Mouse (Mus musculus) adrenal gland, postnatal 25 days (tissue): ENCODE measurements around the gene Chrm1. TPM values are rescaled to one million over a fixed set of nuclear protein-coding genes. Genes with fewer than 3 reads are reported as not detected.
A peak's percentile ranks its signal among the peaks of the same experiment; 100 is the strongest.

Experiments
- DNase-seq: peaks from one replicate; pipeline ENCODE4 v3.0.0; 2021; ENCODE audit warnings: mixed read lengths
- long read RNA-seq: library from polyadenylated mRNA; stranded (forward); transcript quantifications from one replicate; pipeline ENCODE4 v2.0.0, GENCODE M21; 2021
- total RNA-seq: library from RNA; stranded (reverse); gene quantifications from 2 replicates; pipeline ENCODE4 v1.2.3, GENCODE M21; 2021

Chrm1 gene
- 1.6 and 2.4 TPM in 2 replicates for total RNA-seq
- long read RNA-seq: 0 reads

DNA sequence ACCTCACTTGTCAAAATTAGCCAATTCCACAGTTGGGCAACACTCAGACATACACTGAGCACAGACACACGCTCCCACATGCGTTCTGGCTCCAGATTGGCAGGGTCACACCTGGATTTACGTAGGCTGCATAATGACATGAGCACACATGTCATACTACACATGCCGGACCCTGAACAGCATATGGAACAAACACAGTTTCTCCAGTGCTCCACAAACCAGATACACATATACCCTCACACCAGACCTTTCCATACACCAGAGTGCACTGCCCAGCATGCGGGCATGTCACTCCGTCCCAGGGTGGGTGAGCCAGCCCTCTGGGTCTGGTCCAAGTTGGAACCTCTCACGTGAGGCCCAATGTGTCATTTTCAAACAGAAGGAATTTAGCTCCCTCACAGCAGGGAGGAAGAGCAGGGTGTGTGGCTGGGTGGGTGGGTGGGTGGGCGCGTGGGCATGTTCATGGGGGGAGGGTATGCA is at the start of gene Chrm1:
Chrm1 (plus strand) TSS at position 430 of the 480 bp plus-strand sequence.
- DNase-seq: no peak

GRCm38 (mm10) chr19:8614343-8614742 is 49.2 kb upstream of the Chrm1 start:
- DNase-seq: no peak

- no peak for DNase-seq
Observed at GRCm38 (mm10) chr19:8616314-8616713, 47.3 kb upstream of the Chrm1 start.

DNA sequence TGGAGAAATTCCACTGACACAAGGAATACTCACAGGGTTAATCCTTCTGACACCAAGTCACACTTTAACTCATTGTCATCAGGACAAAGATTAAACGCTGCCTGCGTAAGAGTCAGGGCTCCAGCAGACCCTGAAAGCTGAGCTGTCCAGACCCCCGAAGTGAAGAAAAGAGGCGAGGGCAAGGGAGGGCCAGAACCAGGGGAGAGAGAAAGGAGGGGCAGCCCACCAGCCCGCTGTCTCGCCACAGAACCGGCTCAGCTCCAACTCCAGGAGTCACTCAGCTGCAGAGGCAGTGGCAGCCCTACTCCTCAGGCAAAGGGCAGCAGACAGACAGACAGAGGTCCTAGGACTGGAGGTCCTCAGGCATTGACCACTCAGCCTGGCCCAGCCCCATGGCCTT is 45.7 kb upstream of the Chrm1 start, which contains the start of gene Slc22a6:
Slc22a6 (plus strand) TSS at position 136 of the 400 bp plus-strand sequence.
- no peak for DNase-seq

DNA sequence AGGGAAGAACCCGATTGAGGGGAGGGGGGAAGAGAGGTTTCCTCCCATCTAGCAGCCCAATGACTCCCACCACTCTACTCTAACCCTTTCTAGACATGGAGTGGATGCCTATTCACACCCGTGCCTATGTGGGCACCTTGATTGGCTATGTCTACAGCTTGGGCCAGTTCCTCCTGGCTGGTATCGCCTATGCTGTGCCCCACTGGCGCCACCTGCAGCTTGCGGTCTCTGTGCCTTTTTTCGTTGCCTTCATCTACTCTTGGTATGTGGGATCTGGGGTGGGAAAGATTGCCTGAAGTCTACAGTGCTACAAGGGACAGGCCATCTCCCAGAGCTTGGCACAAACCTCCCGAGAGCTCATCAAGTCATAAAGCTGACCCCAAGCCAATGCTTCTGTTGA is 42.5 kb upstream of the Chrm1 start:
- no peak for DNase-seq

DNA sequence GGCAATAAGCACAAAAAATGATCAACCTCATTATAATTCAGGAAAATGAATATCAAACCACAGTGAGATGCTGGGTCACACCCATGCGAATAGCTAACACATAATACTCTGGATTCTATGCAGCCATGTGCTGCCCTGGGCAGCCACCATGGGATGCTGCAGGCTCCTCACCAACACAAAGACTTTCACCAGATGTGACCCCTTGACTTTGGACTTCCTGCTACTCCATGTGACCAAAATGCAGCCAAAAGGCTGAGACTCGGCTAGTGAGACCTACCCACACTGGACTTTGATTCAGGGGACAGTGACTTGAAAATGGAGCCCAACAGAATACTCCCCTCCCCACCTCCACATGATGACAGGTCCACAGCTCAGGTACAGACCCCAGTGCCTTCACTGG is 33.3 kb upstream of the Chrm1 start:
- no peak for DNase-seq

GRCm38 (mm10) chr19:8630826-8631225 is 32.8 kb upstream of the Chrm1 start:
- DNase-seq: no peak

DNA sequence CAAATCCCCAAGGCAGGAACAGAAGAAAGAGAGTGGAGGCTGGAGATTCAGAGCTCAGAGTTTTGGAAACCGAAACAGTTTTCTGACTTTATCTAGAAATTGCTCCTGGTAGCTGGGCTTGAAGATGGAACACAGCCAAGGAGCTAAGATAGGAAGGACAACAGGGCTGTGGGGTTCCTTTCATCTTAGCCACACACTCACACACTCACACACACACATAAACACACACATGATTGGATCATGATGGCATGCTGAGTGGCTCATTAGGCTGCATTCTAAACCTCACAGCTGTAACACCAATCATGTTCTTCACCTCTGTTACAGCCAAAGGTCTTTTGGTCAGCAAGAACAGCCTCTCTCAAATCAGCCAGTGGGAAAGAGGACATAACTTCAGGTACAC is 31.6 kb upstream of the Chrm1 start:
- no peak for DNase-seq

- no peak for DNase-seq
Observed at GRCm38 (mm10) chr19:8642086-8642485, 21.5 kb upstream of the Chrm1 start.

- no peak for DNase-seq
Observed at GRCm38 (mm10) chr19:8646393-8646792, 17.2 kb upstream of the Chrm1 start.

- DNase-seq: no peak
Observed at GRCm38 (mm10) chr19:8655833-8656232, 7.8 kb upstream of the Chrm1 start.

GRCm38 (mm10) chr19:8656341-8656740 is 7.2 kb upstream of the Chrm1 start:
- no peak for DNase-seq

GRCm38 (mm10) chr19:8661821-8662307 is 1.7 kb upstream of the Chrm1 start:
- no peak for DNase-seq

DNA sequence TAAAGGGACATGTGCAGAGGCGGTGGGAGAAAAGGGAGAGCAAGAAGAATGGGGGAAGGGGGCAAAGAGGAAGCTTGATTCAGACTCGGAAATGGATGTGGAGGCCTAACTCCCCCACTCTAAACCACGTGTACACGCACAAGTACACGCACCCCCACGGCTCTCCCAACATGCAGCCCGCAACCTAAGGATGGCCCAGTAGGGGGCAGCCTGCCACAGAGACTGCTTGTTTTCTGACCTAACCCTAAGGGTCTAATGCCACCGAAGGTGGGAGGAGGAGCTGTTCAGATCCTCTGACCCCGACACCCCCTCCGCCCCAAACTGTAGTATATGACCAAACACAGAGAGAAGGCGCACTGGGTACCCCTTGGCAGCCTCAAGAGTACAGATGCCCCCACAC is 1.3 kb upstream of the Chrm1 start:
- DNase-seq: peak; percentile 56

DNA sequence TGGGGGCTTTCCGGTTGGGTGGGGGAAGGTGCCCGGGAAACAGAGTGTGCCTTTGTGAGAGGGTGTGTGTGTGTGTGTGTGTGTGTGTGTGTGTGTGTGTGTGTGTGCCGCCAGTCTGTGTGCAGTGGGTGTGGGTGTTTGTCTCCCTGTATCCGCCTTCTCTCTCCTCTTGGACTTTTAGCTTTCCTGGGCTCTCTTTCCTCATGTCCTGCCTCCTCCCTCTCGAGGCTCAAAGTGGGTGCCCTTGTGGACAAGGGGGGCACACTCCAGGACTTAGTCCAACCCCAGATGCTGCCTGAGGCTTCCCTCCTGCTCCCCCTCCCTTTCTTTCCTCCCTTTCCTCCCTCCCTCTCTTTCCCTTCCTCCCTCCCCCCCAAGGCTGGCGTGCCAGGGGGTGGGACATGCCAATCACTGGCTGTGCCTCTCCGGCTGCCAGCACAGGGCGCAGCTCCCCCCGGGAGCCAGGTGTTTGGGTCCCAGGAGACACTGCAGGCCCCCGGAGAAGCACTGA is 377 bp downstream of the Chrm1 start:
- no peak for DNase-seq

DNA sequence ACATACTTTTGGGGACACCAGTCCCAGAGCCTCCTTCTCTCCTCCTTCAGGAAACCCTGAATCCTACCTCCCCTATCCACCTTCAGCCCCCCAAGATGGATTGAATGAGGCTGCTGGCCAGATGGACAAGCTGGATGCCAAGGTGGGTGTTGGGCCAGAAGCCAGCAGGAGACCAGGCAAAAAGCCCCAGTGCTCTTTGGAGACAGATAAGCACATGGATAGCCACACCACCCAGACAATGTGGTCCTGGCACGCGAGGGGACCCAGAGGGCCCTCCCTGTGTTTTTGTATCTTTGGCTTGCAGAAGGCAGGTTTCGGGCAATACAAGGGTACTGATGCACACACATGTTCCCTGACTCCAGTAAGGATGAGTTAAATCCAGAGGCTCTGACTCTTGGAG is 1.3 kb downstream of the Chrm1 start:
- no peak for DNase-seq

DNA sequence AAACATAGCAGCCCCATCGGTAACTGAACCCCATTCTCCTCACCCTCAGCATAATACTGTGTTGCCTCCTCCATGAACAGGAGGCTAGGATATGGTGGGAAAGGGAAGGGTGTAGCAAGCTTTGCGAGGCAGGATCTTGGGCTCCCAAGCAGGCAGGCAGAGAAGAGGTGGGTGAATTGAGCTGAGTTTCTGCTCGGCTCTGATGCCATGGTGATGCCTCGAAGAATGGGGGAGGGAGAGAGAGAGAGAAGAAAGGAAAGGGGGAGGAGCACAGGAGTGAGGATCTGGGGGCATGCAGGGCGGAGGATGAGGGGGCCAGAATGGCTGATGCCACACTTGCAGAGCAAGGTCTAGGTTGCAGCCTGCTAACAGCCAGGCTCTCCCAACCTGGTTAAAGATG is 2.2 kb downstream of the Chrm1 start:
- no peak for DNase-seq

- DNase-seq: no peak
Observed at GRCm38 (mm10) chr19:8672859-8673258, 9.3 kb downstream of the Chrm1 start.

DNA sequence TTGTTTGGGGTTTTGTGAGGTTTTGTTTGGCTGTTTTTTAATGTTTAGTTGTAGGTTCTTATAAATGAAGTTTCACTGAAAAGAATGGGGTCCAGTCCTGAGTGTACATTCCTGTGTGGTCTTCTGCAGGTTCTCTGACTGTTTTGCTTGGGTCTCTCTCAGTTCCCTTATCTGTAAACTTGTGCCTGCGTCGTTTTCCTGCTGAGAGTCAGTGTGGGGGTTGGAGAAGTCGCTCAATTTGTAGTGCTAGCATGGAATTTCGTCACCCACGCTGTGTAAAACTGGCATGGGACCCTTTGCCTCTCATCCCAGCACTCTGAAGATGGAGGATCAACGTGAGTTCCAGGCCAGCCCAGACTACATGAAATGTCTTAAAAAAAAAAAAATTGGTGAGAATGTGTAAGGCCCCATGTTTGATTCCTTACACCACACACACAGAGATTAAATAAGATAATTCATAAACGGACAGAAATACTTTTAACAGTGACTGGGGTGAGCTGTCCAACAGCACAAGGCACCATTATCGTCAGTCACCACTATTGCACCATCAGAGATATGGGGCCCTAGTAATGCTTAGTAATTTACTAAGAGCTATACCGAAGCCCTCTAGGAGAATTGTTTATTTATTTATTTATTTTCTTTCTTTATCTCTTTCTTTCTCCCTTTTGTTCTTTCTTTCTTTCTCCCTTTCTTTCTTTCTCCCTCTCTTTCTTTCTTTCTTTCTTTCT is 9.9 kb downstream of the Chrm1 start:
- no peak for DNase-seq

GRCm38 (mm10) chr19:8679031-8679779 is 15.6 kb downstream of the Chrm1 start:
- no peak for DNase-seq

DNA sequence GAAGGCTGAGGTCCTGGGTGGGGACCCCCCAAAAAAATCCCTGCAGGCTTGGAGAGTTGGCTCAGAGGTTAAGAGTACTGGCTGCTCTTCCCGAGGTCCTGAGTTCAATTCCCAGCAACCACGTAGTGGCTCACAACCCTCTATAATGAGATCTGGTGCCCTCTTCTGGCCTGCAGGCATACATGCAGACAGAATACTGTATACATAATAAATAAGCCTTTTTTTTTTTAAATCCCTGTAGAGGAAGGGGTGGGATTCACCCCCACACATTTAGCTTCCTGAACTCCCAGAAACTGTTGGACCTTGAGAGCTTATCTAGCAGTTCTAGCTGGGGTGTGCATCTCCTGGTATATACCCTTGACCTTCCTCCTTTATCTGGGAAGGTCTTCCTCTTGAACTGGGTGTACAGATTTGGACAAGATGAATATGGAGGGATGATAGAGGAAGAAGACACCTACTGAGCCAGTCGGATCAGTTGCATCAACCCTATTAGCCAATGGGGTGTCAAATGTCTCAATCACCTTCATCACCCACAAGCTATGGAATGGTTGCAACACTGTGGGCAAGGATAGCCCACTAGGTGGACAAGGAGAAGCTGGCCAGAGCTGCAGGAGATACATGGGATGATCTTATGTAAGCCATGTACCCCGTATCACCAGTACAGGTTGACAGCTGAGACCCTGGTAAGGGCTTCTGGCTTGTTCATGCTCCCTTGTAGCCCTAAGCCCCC is 18.2 kb downstream of the Chrm1 start:
- DNase-seq: no peak

DNA sequence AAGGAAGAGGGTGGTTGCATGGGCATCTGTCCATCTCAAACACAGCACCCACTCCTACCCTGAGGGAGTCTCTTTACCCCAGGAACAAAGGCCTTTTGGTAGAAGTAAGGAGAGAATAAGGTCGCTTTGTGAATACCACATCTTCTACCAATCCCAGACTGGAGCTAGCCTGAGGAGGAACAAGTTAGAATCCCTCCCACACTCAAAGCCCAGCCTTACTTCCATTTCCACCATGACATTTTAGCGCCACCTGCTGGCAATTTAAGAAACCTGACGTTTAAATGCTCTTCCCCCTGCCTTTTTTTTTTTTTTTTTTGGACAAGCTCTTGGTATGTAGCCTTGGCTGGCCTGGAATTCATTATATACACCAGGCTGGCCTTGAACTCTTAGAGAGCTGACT is 19.4 kb downstream of the Chrm1 start:
- DNase-seq: peak; percentile 64

DNA sequence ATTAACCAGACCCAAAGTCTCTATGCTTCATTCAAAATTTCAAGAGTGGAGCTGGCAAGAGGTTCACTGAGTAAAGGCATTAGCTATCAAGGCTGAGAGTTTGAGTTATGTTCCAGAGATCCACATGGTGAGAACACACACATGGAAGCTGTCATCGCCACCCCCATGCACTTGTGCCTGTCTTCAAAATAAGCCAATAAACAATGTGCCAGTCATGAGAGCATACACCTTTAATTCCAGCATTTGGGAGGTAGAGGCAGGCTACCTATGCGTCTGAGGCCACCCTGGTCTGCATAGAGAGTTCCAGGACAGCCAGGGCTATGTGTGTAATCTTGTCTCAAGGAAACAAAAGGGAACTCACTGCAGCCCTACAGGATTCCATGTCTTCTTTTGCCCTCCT is 20.0 kb downstream of the Chrm1 start:
- DNase-seq: no peak
